Mouse (Mus musculus): ENCODE results near the gene Hoxd10.

Hoxd10 gene

DNA sequence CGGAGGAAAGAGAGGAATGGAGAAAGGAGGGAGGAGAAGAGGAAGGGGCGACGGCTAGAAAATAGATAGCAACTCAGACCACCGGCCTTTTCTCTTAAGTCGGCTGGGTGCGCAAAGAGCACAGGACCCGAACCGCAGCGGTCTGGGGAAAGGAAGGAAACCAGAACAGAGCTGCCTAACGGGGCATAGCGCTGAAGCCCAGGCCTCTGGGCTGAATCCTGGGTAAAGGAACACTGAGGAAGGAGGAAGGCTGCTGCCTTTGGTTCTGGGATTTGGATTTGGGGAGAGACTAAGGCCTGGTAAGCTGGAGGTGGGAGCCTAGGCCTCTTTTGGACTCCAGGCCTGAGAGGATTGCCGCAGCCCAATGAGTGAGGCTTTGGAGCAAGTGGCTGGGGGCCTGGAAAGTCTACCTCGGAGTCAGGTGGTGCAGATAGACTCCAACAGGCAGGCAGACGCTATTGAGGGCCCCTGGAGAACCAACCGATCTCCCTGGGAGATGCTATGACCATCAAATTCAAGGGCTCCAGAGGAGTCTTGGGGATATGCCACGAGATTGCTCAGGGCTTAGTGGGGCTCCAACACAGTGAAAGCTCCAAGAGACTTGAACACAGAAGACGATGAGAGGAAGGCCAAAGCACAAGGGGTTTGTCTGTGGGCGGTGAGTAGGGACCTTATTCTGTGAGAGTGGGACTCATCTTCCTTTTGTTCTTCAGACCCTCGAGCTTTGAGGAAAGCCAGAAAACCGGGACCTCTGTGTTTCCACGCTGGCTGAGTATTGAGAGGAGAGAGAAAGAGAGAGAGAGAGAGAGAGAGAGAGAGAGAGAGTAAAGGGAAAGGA is 10.9 kb upstream of the Hoxd10 start:
- DNase-seq (ENCODE audit: extremely low read depth, low read depth): no peak

- no peak for DNase-seq (ENCODE audit: extremely low read depth, low read depth)
These were observed 9.9 kb upstream of the Hoxd10 start for GRCm38 (mm10) chr2:74681594-74682531.

DNA sequence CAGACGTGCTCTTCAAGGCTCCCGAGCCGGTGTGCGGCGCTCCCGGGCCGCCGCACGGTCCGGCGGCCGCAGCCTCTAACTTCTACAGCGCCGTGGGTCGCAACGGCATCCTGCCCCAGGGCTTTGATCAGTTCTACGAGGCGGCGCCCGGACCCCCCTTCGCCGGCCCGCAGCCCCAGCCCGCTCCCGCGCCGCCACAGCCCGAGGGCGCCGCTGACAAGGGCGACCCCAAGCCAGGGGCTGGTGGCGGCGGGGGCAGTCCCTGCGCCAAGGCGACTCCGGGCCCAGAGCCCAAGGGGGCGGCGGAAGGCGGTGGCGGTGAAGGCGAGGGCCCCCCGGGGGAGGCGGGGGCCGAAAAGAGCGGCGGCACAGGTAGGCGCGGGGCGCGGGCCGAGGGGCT is 8.9 kb upstream of the Hoxd10 start:
- no peak for DNase-seq (ENCODE audit: extremely low read depth, low read depth)

- no peak for DNase-seq (ENCODE audit: extremely low read depth, low read depth)
These were observed 8.2 kb upstream of the Hoxd10 start for GRCm38 (mm10) chr2:74683471-74683951.

DNA sequence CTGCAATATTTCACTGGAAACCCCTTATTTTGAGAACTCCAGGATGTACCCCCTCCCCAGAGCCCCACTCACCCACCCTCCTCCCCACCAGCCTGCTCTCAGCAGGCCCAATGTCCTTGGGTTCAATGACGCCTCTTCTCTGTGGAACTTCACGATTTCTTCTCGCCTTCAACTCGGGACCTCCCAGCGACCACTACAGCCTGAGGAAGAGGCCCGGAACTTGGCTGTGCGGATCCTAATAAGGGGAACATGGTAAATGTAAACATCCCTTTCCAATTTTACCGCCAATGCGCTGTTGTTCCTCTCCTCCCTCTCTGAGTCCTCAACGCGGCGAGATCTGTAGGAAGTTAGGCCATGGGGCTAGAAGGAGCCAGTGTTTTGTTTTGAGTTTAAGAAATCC is 7.6 kb upstream of the Hoxd10 start:
- no peak for DNase-seq (ENCODE audit: extremely low read depth, low read depth)

DNA sequence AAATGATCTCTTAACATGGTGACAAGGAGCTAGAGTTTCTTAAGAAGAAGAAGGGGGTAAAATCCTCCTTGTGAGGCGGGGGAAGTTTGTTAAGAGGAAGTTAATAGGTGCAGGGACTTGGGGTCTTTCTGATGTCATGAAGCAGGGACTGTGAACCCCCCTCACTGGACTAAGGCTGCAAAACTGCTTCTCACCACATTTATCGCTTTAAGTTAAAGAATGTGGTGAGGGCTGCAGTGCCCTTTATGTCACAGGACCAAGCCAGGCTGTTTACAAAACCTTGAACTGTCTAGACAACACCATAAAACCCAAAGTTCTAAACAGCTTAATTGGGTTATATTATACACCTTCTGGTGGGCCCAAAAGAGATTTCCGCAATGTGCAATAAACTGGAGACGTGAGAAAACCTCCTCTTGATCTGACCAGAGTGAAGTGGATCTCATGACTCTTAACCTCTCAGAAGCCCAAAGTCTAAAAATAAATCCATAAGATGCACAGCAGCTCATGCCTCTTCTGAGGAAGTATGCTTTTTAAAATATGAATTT is 6.6 kb upstream of the Hoxd10 start:
- no peak for DNase-seq (ENCODE audit: extremely low read depth, low read depth)

DNA sequence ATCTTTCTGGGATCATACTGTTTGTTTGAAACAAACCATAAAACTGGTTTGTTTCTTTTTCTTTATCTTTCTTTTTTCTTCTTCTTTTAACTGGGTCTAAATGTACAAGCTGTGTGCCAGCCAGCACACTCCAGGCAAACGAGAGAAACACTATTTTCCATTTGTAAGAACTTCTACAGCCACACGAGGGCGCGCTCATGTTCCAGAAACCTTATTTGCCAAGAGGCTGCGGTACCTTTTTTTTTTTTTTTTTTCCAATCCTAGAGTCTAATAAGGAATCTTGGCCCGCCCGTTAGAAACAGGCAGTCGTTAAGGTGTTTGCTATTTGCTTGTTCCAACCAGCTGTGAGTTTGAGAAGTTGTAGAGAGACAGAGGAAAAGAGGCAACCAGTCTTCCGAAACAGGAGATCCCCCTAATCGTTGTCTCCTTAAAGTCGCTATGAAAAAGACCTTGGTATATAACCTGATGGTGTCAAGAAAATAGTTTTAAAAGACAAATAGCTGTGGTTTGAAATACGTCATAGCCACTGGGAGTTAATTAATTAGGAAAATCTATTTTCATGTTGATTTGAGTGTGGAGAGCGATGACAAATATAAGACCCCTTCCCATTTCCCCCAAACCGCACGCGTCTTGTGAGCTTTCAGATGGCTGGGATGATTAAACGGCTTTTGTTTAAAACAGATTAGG is 5.3 kb upstream of the Hoxd10 start:
- no peak for DNase-seq (ENCODE audit: extremely low read depth, low read depth)

DNA sequence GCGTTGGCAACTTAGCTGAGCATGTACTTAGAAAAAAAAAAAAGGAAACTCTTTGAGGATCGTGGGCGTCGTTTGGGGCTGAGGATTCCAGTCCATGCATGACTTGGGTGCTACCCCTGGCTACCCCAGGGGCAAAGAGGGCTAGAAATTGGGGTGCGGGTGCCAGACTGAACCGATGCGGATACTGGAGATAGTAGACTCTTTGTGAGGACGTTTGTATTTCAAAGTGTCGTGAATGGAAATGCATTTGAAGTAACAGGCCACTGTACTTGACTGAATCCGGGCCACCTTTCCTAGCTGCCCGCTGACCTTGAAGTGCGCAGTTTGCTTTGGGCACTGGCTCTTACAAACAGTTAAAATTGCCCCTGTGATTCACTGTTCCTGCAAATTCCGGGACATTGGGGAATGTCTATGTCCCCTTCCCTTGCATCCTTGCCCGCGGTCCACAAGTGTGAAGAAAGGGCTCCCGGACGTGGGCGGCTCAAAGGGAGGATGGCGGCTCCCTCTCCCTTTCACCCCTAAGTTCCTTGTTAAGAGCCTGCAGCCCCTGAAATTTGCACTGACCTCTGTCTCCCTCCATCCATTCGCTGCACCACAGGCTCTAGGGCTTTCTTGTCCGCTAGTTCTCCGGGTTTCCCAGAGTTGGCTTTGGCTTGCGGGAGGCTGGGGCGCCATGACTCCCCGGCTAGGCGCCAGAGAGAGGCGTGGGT is 4.6 kb upstream of the Hoxd10 start:
- DNase-seq (ENCODE audit: extremely low read depth, low read depth): no peak

GRCm38 (mm10) chr2:74687698-74688555 is 3.8 kb upstream of the Hoxd10 start:
- no peak for DNase-seq (ENCODE audit: extremely low read depth, low read depth)

DNA sequence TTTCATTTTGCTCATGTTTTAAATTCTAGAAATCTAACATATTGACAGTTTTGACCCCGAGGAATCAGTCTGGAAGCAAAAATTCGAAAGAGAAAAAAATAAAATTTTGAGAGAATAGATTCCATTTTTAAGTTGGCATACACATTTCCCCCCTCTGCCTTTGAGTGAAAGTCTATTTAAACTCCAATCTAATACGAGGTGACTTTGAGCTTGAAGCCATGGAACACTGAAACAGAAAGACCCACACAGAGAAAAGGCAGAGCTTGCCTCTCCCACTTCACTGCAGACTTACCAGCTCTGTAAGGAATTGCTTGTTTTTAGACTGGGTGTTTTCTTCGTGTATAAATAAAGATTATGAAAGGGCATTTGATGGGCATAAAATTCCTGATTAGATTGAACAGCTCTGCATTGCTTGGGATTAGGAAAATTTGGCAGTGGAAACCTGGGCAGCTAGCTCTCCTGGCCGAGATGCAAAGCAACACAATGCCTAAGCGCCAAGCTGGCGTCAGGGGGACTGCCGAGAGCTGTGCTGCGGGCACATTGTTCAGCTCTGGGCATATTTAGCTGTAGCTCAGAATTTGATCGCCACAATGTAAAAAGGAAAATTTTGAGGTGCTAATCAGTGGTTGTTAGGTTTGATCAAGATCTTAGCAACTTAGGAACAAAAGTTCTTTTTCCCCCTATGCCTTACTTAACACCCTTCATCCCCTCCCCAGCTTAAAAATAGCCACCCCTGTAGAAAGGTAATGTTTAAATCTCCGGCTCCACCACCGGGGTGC is 2.7 kb upstream of the Hoxd10 start:
- DNase-seq (ENCODE audit: extremely low read depth, low read depth): no peak

DNA sequence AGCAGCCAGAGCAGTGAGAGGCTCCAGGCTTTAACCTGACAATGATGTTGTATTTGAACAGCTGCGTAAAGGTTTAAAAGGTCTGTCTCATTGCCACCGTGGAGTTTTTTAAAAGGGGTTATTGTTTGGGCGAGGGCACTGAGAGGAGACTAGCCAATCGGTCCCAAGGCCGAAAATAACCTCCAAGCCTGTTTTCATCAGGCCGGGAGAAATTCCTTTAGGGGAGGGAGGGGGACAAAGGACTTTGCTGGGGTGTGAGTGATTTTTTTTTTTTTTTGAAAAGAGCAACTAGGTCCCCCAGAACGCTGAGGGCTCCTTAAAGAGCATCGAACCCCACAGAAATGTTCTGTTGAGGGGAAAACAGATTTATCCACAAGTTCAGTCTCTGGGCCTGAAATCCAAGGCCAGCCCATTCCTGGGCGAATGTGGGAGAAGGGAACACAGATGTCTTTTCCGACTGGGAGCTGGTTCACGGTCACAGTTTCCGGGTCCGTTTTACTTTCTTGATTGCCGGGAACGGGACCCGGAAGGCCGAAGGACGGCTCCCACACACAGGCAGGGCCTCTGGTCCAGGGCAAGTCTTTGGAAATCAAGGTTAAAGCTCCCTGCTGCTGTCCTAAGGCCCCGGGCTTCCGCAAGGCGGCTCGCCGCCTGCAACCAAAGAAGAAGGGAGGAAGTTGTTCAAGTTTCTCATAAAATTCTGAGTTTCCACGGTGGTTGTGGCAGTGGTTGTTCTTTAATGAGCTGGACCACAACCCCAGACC is 2.0 kb upstream of the Hoxd10 start:
- DNase-seq (ENCODE audit: extremely low read depth, low read depth): no peak

DNA sequence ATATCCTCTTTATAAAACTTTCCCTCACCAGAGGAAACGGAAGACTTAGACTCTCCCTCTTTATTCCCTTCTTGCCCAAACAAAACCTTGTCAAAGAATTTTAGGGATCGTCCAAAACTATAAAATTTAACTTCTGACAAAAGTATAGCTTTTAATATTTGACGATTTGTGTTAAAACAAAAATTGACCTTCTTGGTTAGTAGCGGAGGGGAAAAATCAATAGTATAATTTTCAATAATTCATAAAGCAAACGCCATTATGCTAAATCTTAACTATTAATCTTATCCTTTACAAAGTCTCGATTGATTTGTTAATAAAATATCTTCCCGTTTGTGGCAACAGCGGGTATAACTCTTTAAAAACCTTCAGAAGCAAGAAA is 1.4 kb upstream of the Hoxd10 start:
- no peak for DNase-seq (ENCODE audit: extremely low read depth, low read depth)

- DNase-seq (ENCODE audit: extremely low read depth, low read depth): no peak
These were observed 477 bp downstream of the Hoxd10 start for GRCm38 (mm10) chr2:74691995-74692807.

- no peak for DNase-seq (ENCODE audit: extremely low read depth, low read depth)
These were observed 1.2 kb downstream of the Hoxd10 start for GRCm38 (mm10) chr2:74692808-74693431.

DNA sequence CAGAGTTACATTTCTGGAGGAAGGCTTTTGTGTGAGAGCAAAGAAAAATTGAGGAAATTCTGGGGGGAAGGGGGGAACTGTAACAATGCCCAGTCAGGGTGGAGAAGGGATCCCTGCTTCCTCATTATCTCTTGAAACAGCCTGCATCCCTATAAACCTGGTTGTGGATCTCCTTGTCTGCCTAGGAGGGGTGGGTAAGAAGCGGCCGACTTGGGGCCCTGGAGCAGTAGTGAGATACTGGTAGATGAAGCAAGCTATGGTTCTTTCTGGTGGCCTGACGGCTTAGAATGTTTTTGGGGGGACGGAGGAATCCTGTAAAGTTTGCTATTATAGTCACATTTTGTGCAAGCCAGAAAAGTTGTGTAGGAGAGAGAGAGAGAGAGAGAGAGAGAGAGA is 1.7 kb downstream of the Hoxd10 start:
- no peak for DNase-seq (ENCODE audit: extremely low read depth, low read depth)

DNA sequence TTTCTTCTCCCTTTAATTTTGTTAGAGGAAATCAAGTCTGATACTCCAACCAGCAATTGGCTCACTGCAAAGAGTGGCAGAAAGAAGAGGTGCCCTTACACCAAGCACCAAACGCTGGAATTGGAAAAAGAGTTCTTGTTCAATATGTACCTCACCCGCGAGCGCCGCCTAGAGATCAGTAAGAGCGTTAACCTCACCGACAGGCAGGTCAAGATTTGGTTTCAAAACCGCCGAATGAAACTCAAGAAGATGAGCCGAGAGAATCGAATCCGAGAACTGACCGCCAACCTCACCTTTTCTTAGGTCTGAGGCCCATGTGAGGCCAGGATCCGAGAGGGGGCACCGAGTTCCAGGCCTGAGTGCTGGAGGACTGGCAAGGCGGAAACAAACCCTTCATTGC is 2.3 kb downstream of the Hoxd10 start:
- no peak for DNase-seq (ENCODE audit: extremely low read depth, low read depth)

GRCm38 (mm10) chr2:74695383-74695782 is 3.7 kb downstream of the Hoxd10 start:
- DNase-seq (ENCODE audit: extremely low read depth, low read depth): no peak
